Mouse (Mus musculus): ENCODE measurements around the gene Mpp3. TPM values are rescaled to one million over a fixed set of nuclear protein-coding genes. Genes with fewer than 3 reads are reported as not detected.

Mpp3 gene
- polyA plus RNA-seq, 1 experiment from 2014 or later, result 7.1 TPM

DNA sequence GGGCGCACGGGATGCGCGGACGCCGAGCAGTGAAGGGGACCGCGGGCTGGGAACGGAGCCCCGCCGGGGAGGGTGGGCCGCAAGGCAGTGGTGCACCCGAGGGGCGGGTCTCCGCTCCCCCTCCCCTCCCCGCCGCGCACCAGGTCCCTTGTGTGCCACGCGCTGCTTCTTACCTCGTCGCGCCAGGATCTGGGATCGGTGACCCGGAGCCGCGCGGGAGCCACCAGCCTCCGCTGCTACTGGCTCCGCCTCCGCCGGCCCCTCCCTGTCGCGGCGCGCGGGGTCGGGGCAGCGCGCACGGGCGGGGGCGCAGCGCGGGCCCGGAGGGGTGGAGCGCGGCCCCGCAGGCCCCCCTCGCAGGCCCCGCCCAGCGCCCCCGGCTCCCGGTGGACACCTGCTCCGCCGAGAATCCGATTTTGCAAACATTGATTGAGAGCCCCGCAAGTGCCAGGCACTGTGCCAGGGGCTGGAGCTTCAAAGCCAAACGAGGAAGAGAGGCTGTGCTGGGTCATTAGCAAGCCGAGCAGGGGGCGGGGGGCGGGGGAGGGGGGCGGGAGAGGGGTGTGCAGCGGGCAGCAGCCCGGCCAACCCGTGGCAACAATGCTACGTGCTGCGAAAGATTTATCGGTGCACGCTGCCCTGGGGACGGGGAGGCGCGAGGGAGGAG is 1.4 kb downstream of the Mpp3 start:
- Histone ChIP-seq H3K36me3 (ENCODE audit: control insufficient read depth, insufficient read depth, low read length) (no peaks in the 10 kb centered on the region), H3K4me2 (replicated peaks; ENCODE audit: low read depth, low read length) (peak overlapping the region; percentile 93), H3K9ac (replicated peaks; ENCODE audit: low read depth, low read length) (peak overlapping the region; percentile 68), H3K27me3 (ENCODE audit: control insufficient read depth, insufficient read depth, low read length) (no peaks in the 10 kb centered on the region), H3K27ac (ENCODE audit: low read length) (peak overlapping the region; percentile 76), H3K4me3 (ENCODE audit: low read depth, low read length) (peak overlapping the region; percentile 67), H3K4me1 (ENCODE audit: control insufficient read depth, insufficient read depth, low read length) (peaks cover 13% of the 10 kb centered on the region; the same call in 1 of the 2 replicates), H3K9me3 (ENCODE audit: control insufficient read depth, low read depth, low read length) (no peaks in the 10 kb centered on the region)
- peak; percentile 90 for ATAC-seq (ENCODE audit: insufficient number of reproducible peaks, insufficient read depth, low FRiP score, low read depth)
- WGBS, result under 1% methylated on average over 62 of the region's 73 CpGs

DNA sequence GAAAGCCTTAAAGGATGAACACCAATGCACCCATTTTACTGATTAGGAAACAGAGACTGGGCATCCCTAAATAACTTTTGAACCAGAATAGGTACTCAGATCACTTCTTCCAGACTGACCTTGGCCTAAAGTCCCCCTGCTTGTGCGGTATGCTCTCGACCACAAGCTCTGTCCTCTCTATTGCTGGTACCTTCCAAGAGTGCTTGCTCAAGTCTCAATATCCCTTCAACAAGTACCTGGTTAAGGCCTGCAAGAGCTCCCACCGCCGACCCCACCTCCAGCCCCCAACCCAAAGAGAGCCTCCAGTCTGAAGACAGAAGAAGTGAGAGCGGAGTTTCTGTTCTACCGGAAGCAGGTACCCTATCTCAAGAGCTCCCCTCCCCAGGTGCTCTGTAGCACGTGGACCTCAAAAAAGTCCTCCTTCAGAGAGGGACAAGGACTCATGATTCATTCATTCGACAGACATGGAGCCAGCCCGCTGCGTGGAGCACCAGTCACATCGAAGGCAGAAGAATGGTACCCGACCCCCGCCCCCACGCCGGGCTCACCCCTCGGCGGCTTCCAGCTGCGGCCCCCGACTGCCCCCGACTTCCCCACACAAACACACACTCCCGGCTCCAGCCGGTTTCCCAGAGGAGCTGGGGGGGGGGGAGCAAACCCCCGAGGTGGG is 2.1 kb downstream of the Mpp3 start:
- ATAC-seq (ENCODE audit: insufficient number of reproducible peaks, insufficient read depth, low FRiP score, low read depth), result no peak

DNA sequence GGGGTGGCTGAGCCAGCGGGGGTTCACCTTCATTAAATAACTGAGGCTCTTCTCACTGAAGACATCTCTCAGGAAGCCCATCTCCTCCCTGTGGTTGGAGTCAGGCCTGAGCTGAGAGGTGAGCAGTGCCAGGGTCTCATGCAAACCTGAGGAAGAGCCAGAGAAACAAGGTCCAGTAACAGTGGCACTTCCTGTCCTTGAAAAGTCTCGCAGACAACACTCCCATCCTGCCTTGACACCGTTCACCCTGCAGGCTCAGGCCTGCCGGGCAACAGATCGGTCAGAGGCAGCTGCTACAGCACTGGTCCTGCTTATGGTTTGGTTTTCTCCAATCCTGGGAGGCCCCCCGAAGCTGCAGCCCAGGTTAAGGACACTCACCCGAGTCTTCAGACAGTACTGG is 2.9 kb downstream of the Mpp3 start:
- no peaks in the 10 kb centered on the region; the same call in 1 of the 2 replicates for H3K36me3 ChIP-seq (ENCODE audit: control insufficient read depth, insufficient read depth, low read length)
- no peak for ATAC-seq (ENCODE audit: insufficient number of reproducible peaks, insufficient read depth, low FRiP score, low read depth)
- H3K27ac ChIP-seq (ENCODE audit: low read length), result no peak overlapping the region
- 54% methylated on average over 7 of the region's 7 CpGs for WGBS
- H3K4me2 ChIP-seq (replicated peaks; ENCODE audit: low read depth, low read length), result no peak overlapping the region
- H3K4me3 ChIP-seq (ENCODE audit: low read depth, low read length), result no peak overlapping the region
- no peak overlapping the region for H3K9ac ChIP-seq (replicated peaks; ENCODE audit: low read depth, low read length)
- H3K4me1 ChIP-seq (ENCODE audit: control insufficient read depth, insufficient read depth, low read length), result peaks cover 13% of the 10 kb centered on the region; the same call in 1 of the 2 replicates
- H3K9me3 ChIP-seq (ENCODE audit: control insufficient read depth, low read depth, low read length), result no peaks in the 10 kb centered on the region
- no peaks in the 10 kb centered on the region for H3K27me3 ChIP-seq (ENCODE audit: control insufficient read depth, insufficient read depth, low read length)

More for the DNA sequence above, 2.1 kb downstream of the Mpp3 start:
- no peaks in the 10 kb centered on the region for H3K9me3 ChIP-seq (ENCODE audit: control insufficient read depth, low read depth, low read length)
- no peaks in the 10 kb centered on the region for H3K27me3 ChIP-seq (ENCODE audit: control insufficient read depth, insufficient read depth, low read length)
- H3K9ac ChIP-seq (replicated peaks; ENCODE audit: low read depth, low read length), result peak overlapping the region; percentile 68
- peaks cover 13% of the 10 kb centered on the region; the same call in 1 of the 2 replicates for H3K4me1 ChIP-seq (ENCODE audit: control insufficient read depth, insufficient read depth, low read length)
- peak overlapping the region; percentile 93 for H3K4me2 ChIP-seq (replicated peaks; ENCODE audit: low read depth, low read length)
- H3K4me3 ChIP-seq (ENCODE audit: low read depth, low read length), result peak overlapping the region; percentile 67
- peak overlapping the region; percentile 76; the same call in 1 of the 2 replicates for H3K27ac ChIP-seq (ENCODE audit: low read length)
- H3K36me3 ChIP-seq (ENCODE audit: control insufficient read depth, insufficient read depth, low read length), result no peaks in the 10 kb centered on the region; the same call in 1 of the 2 replicates
- 5% methylated on average over 21 of the region's 23 CpGs for WGBS

DNA sequence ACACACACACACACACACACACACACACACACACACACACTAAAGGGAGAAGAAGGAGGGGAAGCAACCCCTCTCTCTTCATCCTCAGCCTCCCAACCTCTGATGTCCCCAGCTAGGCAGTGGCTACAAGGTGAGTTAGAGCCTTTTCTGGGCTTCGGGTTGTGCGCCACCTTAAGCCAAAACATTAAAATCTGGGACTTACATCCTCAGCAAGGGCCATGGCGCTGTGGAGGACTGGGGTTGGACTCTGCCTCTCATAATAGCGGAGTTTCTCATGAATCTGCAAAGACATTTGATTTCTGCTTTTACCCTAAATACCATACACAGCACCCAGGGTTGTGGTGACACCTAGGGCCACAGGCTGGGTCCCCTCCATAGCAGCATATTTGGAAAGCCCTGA is 3.4 kb downstream of the Mpp3 start:
- WGBS, result 83% methylated on average over 4 of the region's 4 CpGs
- no peaks in the 10 kb centered on the region; the same call in 1 of the 2 replicates for H3K36me3 ChIP-seq (ENCODE audit: control insufficient read depth, insufficient read depth, low read length)

DNA sequence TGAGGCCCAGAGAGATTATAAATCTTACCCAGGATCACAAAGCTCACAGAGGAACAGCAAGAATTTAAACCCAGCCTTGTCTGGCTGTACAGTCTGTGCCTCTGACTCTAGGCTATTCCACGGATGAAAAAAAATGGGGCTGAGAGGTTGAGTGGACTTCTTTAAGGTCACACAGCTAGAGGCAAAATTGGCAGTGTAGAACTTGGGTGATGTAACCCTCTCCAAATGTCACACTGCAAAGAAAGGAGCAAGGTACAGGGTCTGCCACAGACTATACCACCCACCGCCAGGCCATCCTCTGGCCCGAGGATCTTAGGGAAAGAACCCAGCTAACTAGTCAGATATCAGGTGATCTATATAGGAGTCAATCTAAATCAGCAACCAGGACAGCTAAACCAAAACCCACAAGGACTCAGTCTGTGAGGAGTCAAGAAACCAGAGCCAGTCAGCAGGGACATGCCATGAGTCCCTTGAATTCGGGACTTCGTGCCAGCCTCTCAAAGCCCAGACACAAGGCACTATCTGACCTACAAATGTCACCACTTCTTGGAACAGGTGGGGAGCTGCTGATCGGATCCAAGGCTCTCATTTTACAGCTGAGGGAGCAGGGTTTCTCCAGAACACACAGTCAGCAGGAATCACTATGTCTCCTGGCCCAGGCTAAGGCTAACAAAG is 4.0 kb downstream of the Mpp3 start:
- no peak for ATAC-seq (ENCODE audit: insufficient number of reproducible peaks, insufficient read depth, low FRiP score, low read depth)
- Histone ChIP-seq H3K4me2 (replicated peaks; ENCODE audit: low read depth, low read length) (no peak overlapping the region), H3K9me3 (ENCODE audit: control insufficient read depth, low read depth, low read length) (no peaks in the 10 kb centered on the region), H3K27me3 (ENCODE audit: control insufficient read depth, insufficient read depth, low read length) (no peaks in the 10 kb centered on the region), H3K27ac (ENCODE audit: low read length) (no peak overlapping the region), H3K4me3 (ENCODE audit: low read depth, low read length) (no peak overlapping the region), H3K36me3 (ENCODE audit: control insufficient read depth, insufficient read depth, low read length) (no peaks in the 10 kb centered on the region; the same call in 1 of the 2 replicates), H3K9ac (replicated peaks; ENCODE audit: low read depth, low read length) (no peak overlapping the region), H3K4me1 (ENCODE audit: control insufficient read depth, insufficient read depth, low read length) (peaks cover 13% of the 10 kb centered on the region; the same call in 1 of the 2 replicates)
- WGBS, result 87% methylated on average over 6 of the region's 6 CpGs

More for the DNA sequence above, 3.4 kb downstream of the Mpp3 start:
- H3K4me2 ChIP-seq (replicated peaks; ENCODE audit: low read depth, low read length), result no peak overlapping the region
- no peak overlapping the region for H3K4me3 ChIP-seq (ENCODE audit: low read depth, low read length)
- no peak overlapping the region for H3K27ac ChIP-seq (ENCODE audit: low read length)
- no peaks in the 10 kb centered on the region for H3K27me3 ChIP-seq (ENCODE audit: control insufficient read depth, insufficient read depth, low read length)
- no peak for ATAC-seq (ENCODE audit: insufficient number of reproducible peaks, insufficient read depth, low FRiP score, low read depth)
- H3K4me1 ChIP-seq (ENCODE audit: control insufficient read depth, insufficient read depth, low read length), result peaks cover 13% of the 10 kb centered on the region; the same call in 1 of the 2 replicates
- H3K9me3 ChIP-seq (ENCODE audit: control insufficient read depth, low read depth, low read length), result no peaks in the 10 kb centered on the region
- no peak overlapping the region for H3K9ac ChIP-seq (replicated peaks; ENCODE audit: low read depth, low read length)

DNA sequence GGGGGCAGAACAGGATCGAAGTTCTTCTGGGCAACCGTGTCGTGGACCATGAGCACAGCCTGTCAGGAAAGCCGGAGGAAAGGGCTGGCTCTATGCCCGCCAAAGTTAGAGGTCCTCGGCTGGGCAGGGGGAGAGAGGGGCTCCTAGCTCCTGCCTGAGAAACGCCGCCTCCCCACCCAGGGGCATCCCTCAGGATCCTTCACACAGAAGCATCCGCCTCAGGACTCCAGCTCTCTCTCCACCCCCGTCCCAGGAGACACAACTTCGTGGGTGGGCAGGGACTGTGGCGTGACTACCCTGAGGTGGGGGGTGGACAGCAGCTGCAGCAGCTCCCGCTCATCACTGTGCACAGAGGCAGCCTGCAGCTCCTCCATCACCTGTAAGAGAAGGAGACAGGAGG is 4.9 kb downstream of the Mpp3 start:
- no peak overlapping the region for H3K9ac ChIP-seq (replicated peaks; ENCODE audit: low read depth, low read length)
- WGBS, result 80% methylated on average over 13 of the region's 13 CpGs

DNA sequence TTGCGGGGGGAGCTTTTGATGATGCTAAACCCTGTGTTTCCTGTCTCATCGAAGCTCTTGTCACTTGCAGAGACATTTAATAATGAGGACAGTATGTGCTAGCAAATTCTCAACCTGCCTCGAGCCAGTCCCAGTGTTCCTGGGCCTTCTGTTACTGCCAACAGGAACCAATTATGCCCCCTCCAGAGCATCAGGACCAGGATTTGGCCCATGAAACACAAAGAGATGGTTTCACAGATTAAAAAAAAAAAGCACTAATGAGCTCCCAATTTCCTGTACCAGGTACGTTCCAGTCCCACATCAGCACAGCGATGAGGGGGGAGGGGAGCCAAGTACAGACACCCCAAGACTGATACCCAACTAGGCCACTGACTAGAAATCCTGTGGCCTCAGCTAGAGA is 7.1 kb downstream of the Mpp3 start:
- no peak overlapping the region for H3K4me3 ChIP-seq (ENCODE audit: low read depth, low read length)
- peaks cover 2% of the 10 kb centered on the region; the same call in 1 of the 2 replicates for H3K36me3 ChIP-seq (ENCODE audit: control insufficient read depth, insufficient read depth, low read length)
- 0 out of 2 replicates have a peak, but pooled peaks cover 8% of the 10 kb centered on the region for H3K4me1 ChIP-seq (ENCODE audit: control insufficient read depth, insufficient read depth, low read length)
- WGBS, result 87% methylated on average over 5 of the region's 5 CpGs
- H3K9ac ChIP-seq (replicated peaks; ENCODE audit: low read depth, low read length), result no peak overlapping the region
- ATAC-seq (ENCODE audit: insufficient number of reproducible peaks, insufficient read depth, low FRiP score, low read depth), result no peak
- no peak overlapping the region for H3K27ac ChIP-seq (ENCODE audit: low read length)
- H3K27me3 ChIP-seq (ENCODE audit: control insufficient read depth, insufficient read depth, low read length), result no peaks in the 10 kb centered on the region
- H3K4me2 ChIP-seq (replicated peaks; ENCODE audit: low read depth, low read length), result no peak overlapping the region
- no peaks in the 10 kb centered on the region for H3K9me3 ChIP-seq (ENCODE audit: control insufficient read depth, low read depth, low read length)

More for the DNA sequence above, 4.9 kb downstream of the Mpp3 start:
- Histone ChIP-seq H3K4me3 (ENCODE audit: low read depth, low read length) (no peak overlapping the region), H3K27me3 (ENCODE audit: control insufficient read depth, insufficient read depth, low read length) (no peaks in the 10 kb centered on the region), H3K4me2 (replicated peaks; ENCODE audit: low read depth, low read length) (no peak overlapping the region), H3K4me1 (ENCODE audit: control insufficient read depth, insufficient read depth, low read length) (peaks cover 13% of the 10 kb centered on the region; the same call in 1 of the 2 replicates), H3K27ac (ENCODE audit: low read length) (no peak overlapping the region), H3K9me3 (ENCODE audit: control insufficient read depth, low read depth, low read length) (no peaks in the 10 kb centered on the region), H3K36me3 (ENCODE audit: control insufficient read depth, insufficient read depth, low read length) (no peaks in the 10 kb centered on the region; the same call in 1 of the 2 replicates)
- ATAC-seq (ENCODE audit: insufficient number of reproducible peaks, insufficient read depth, low FRiP score, low read depth), result no peak

DNA sequence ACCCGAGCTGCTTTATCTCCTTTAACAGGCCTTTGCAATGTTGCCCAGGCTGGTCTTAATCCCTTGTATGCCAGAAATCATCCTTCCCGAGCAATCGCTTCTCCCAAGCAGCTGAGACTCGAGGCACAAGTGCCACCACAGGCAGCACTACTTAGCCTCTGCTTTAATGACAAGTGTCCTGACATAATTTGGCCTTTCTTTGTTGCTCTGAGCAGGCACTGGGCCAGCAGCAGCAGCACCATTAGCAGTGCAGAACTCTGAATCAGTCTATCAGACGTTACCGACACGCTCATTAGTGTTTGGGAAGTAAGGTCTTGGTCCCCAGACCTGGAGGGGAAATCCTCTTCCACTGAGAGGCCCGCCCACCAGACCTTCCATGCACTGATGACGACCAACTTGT is 8.5 kb downstream of the Mpp3 start:
- Histone ChIP-seq H3K27ac (ENCODE audit: low read length) (no peak overlapping the region), H3K36me3 (ENCODE audit: control insufficient read depth, insufficient read depth, low read length) (peaks cover 3% of the 10 kb centered on the region; the same call in 1 of the 2 replicates), H3K4me2 (replicated peaks; ENCODE audit: low read depth, low read length) (no peak overlapping the region), H3K4me1 (ENCODE audit: control insufficient read depth, insufficient read depth, low read length) (no peaks in the 10 kb centered on the region), H3K9ac (replicated peaks; ENCODE audit: low read depth, low read length) (no peak overlapping the region), H3K27me3 (ENCODE audit: control insufficient read depth, insufficient read depth, low read length) (no peaks in the 10 kb centered on the region), H3K9me3 (ENCODE audit: control insufficient read depth, low read depth, low read length) (no peaks in the 10 kb centered on the region), H3K4me3 (ENCODE audit: low read depth, low read length) (no peak overlapping the region)
- WGBS, result 79% methylated on average over 9 of the region's 9 CpGs
- no peak for ATAC-seq (ENCODE audit: insufficient number of reproducible peaks, insufficient read depth, low FRiP score, low read depth)
